Mouse (Mus musculus): ENCODE data around the gene Cacnb3. TPM values are rescaled to one million over a fixed set of nuclear protein-coding genes. Genes with fewer than 3 reads are reported as not detected.
A peak's percentile ranks its signal among the peaks of the same experiment; 100 is the strongest.

Gene Cacnb3
- polyA plus RNA-seq, 1 experiment from 2014 or later = 130 TPM

DNA sequence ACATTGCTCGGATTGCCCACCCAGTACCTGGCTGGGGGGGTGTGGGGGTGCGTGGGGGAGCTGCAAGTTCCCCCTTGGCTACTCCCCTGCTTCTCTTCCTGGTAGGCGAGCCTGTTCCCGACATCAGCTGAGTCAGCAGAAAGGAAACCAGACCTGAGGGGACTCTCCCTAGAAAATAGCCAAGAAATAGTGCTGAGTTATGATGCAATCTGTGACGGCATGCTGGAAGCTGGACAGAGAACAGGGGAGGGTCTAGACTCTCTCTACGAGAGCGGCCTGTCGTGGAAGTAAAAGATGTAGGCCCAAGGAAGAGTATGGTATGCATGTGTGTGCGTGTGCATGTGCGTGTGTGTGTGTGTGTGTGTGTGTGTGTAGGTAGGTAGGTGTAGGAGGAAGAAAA, 52.5 kb downstream of the Cacnb3 start:
- DNase-seq = no peak
- Histone ChIP-seq H3K9me3 (ENCODE audit: control insufficient read depth, low read length) (no peaks in the 10 kb centered on the region), H3K4me1 (ENCODE audit: control insufficient read depth, insufficient read depth, low read length) (no peaks in the 10 kb centered on the region), H3K27me3 (ENCODE audit: control insufficient read depth, insufficient read depth, low read length) (no peaks in the 10 kb centered on the region), H3K36me3 (ENCODE audit: control insufficient read depth, insufficient read depth, low read length) (no peaks in the 10 kb centered on the region), H3K4me3 (replicated peaks; ENCODE audit: low read depth, low read length) (no peak overlapping the region), H3K27ac (replicated peaks; ENCODE audit: low read depth, low read length) (no peak overlapping the region), H3K4me2 (ENCODE audit: low read length) (no peak overlapping the region), H3K9ac (replicated peaks; ENCODE audit: low read length) (no peak overlapping the region)
- no peak for ATAC-seq (ENCODE audit: low FRiP score, low TSS enrichment)
- WGBS = 78% methylated on average over 10 of the region's 10 CpGs

DNA sequence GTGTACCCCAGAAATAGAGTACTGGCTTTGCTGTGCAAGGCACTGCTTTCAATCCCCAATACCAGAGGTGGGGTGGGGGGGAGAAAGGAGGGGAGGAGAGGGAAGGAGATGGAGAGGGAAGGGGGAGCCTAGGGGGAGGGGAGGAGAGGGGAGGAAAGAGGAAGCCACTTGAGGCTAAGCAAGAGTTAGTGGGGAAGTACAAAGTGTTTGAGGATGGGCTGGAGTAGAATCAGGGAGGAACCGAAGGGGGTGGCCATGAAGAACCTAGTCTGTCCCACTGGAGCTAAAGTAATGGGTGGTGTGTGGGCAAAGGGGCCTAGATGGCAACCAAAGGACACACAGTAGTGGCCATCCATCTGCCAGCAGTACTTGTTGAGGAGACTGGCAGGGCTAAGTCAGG, 53.1 kb downstream of the Cacnb3 start:
- no peaks in the 10 kb centered on the region for H3K36me3 ChIP-seq (ENCODE audit: control insufficient read depth, insufficient read depth, low read length)
- H3K9me3 ChIP-seq (ENCODE audit: control insufficient read depth, low read length) = no peaks in the 10 kb centered on the region
- H3K4me3 ChIP-seq (replicated peaks; ENCODE audit: low read depth, low read length) = no peak overlapping the region
- H3K4me2 ChIP-seq (ENCODE audit: low read length) = no peak overlapping the region
- ATAC-seq (ENCODE audit: low FRiP score, low TSS enrichment) (no peak), DNase-seq (no peak)
- 86% methylated on average over 1 of the region's 1 CpGs for WGBS
- H3K27me3 ChIP-seq (ENCODE audit: control insufficient read depth, insufficient read depth, low read length) = no peaks in the 10 kb centered on the region
- H3K27ac ChIP-seq (replicated peaks; ENCODE audit: low read depth, low read length) = no peak overlapping the region
- no peaks in the 10 kb centered on the region for H3K4me1 ChIP-seq (ENCODE audit: control insufficient read depth, insufficient read depth, low read length)
- no peak overlapping the region for H3K9ac ChIP-seq (replicated peaks; ENCODE audit: low read length)

DNA sequence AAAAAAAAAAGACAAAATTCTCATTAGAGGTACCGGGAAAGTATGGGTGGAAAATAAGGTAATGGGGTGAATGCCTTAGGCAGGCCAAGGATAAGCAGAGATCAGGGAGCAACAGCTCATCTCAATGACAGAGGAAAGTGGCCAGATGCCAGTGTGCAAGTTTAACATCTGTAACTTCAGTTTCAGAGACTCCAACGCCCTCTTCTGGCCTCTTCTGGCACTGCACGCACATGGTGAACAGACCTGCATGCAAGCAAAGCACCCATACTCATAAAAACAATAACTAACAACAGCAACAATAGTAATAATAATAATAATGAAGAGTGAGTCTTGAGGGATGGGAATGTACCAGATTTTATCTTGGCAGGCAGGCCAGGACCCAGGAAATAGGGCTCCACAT, 55.3 kb downstream of the Cacnb3 start:
- Histone ChIP-seq H3K9ac (replicated peaks; ENCODE audit: low read length) (no peak overlapping the region), H3K4me3 (replicated peaks; ENCODE audit: low read depth, low read length) (no peak overlapping the region), H3K4me1 (ENCODE audit: control insufficient read depth, insufficient read depth, low read length) (peaks cover 4% of the 10 kb centered on the region; the same call in 1 of the 2 replicates), H3K4me2 (ENCODE audit: low read length) (no peak overlapping the region), H3K27ac (replicated peaks; ENCODE audit: low read depth, low read length) (no peak overlapping the region), H3K9me3 (ENCODE audit: control insufficient read depth, low read length) (no peaks in the 10 kb centered on the region), H3K27me3 (ENCODE audit: control insufficient read depth, insufficient read depth, low read length) (no peaks in the 10 kb centered on the region), H3K36me3 (ENCODE audit: control insufficient read depth, insufficient read depth, low read length) (no peaks in the 10 kb centered on the region)
- WGBS = 74% methylated on average over 3 of the region's 3 CpGs
- ATAC-seq (ENCODE audit: low FRiP score, low TSS enrichment) = no peak
- DNase-seq = no peak

DNA sequence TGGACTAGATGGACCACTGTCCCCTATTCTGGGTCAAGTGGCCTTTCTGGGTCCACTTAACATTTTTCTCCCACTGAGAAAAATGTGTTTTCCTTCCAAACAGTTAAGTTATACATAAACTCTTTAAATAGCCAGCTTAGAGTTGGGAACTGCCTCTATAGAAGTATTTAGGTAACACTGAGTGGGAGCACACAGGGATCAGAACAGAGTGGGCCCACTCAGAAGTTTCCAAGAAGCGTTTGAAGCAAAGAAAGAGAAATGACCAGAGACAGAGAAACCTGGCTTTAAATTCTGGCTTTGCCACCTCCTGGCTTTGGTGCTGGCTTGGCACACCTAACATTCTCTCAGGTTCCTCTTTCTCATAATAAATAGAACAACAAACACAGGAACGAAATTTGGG, 59.0 kb downstream of the Cacnb3 start:
- Histone ChIP-seq H3K27me3 (ENCODE audit: control insufficient read depth, insufficient read depth, low read length) (no peaks in the 10 kb centered on the region), H3K36me3 (ENCODE audit: control insufficient read depth, insufficient read depth, low read length) (no peaks in the 10 kb centered on the region), H3K9ac (replicated peaks; ENCODE audit: low read length) (no peak overlapping the region), H3K27ac (replicated peaks; ENCODE audit: low read depth, low read length) (no peak overlapping the region), H3K4me3 (replicated peaks; ENCODE audit: low read depth, low read length) (no peak overlapping the region), H3K9me3 (ENCODE audit: control insufficient read depth, low read length) (no peaks in the 10 kb centered on the region), H3K4me1 (ENCODE audit: control insufficient read depth, insufficient read depth, low read length) (peaks cover 17% of the 10 kb centered on the region), H3K4me2 (ENCODE audit: low read length) (no peak overlapping the region)
- WGBS = 78% methylated on average over 2 of the region's 2 CpGs
- DNase-seq (no peak), ATAC-seq (ENCODE audit: low FRiP score, low TSS enrichment) (no peak)

DNA sequence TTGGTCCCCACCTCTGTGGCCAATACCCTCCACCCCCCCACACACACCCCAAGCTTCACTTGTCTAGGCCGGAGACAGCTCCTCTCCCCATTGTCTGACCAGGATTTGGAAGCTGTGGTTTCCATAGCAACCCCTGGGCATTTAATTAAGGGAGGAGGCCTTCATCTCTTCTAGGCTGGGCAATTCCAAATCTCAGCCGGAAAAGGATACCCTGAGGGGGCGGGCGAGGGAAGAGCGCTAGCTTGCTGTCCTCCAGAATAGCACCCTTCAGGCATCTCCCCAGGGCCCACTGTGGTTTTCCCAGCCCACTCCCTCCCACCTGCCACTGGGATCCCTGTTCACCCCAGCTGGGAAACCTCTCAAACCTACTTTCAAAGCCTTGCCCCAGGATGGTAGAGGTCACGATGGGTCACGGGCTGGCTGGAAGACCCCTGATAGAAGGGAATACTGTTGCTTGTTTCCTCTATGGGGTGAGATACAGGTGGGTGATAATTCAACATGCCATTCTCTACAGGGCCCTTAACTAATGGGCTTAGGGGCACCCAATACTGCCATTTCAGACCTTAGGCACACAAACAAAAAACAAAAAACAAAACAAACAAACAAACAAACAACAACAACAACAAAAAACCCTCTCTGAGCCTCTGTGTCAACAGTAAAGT, 61.0 kb downstream of the Cacnb3 start:
- Histone ChIP-seq H3K9me3 (ENCODE audit: control insufficient read depth, low read length) (no peaks in the 10 kb centered on the region), H3K4me1 (ENCODE audit: control insufficient read depth, insufficient read depth, low read length) (peaks cover 17% of the 10 kb centered on the region), H3K36me3 (ENCODE audit: control insufficient read depth, insufficient read depth, low read length) (no peaks in the 10 kb centered on the region), H3K9ac (replicated peaks; ENCODE audit: low read length) (no peak overlapping the region), H3K4me3 (replicated peaks; ENCODE audit: low read depth, low read length) (no peak overlapping the region), H3K27ac (replicated peaks; ENCODE audit: low read depth, low read length) (peak overlapping the region; percentile 43), H3K27me3 (ENCODE audit: control insufficient read depth, insufficient read depth, low read length) (no peaks in the 10 kb centered on the region), H3K4me2 (ENCODE audit: low read length) (peak overlapping the region; percentile 31)
- WGBS = 1% methylated on average over 7 of the region's 7 CpGs
- DNase-seq (peak; percentile 87), ATAC-seq (ENCODE audit: low FRiP score, low TSS enrichment) (peak; percentile 69; the same call in 1 of the 2 replicates)

DNA sequence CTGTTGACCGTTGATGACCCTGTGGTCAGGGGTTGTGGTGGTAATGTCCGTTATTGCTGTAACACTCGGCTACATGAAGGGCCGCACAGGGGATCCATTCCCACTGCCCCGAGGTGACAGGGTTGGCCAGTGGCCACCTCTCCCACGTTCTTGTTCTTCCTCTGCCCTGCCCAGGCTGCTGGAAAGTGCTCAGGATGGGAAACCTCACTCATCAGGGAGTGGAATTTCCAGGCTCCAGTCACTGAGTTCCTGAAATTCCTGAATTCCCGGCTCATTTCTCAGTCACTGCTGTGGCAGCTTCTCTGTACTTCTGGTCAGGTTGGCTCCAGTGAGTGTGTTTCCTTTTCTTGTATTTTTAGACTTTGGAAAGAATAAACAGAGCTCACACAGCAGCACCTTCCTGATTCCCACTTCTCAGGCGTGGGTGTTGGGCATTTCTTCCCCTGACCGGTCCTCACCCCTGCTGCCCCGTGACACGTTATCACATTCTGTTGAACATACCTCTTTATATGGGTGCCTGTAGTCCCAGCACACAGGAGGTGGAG, 61.6 kb downstream of the Cacnb3 start:
- no peaks in the 10 kb centered on the region for H3K36me3 ChIP-seq (ENCODE audit: control insufficient read depth, insufficient read depth, low read length)
- H3K9me3 ChIP-seq (ENCODE audit: control insufficient read depth, low read length) = no peaks in the 10 kb centered on the region
- no peak overlapping the region for H3K9ac ChIP-seq (replicated peaks; ENCODE audit: low read length)
- no peak overlapping the region for H3K4me3 ChIP-seq (replicated peaks; ENCODE audit: low read depth, low read length)
- H3K27me3 ChIP-seq (ENCODE audit: control insufficient read depth, insufficient read depth, low read length) = no peaks in the 10 kb centered on the region
- WGBS = 51% methylated on average over 11 of the region's 11 CpGs
- no peak overlapping the region for H3K27ac ChIP-seq (replicated peaks; ENCODE audit: low read depth, low read length)
- H3K4me1 ChIP-seq (ENCODE audit: control insufficient read depth, insufficient read depth, low read length) = peaks cover 17% of the 10 kb centered on the region
- DNase-seq = no peak
- ATAC-seq (ENCODE audit: low FRiP score, low TSS enrichment) = no peak
- H3K4me2 ChIP-seq (ENCODE audit: low read length) = no peak overlapping the region

Other genes with a start within 250 kb of the Cacnb3 start
- not detected in 2 replicates for gene Olfr283, start 249.9 kb upstream of the Cacnb3 start, polyA plus RNA-seq (2014; fragmentation: Nextera tagmentation; extraction: Ambion mirVana)
- not detected in 2 replicates for gene Olfr282, start 199.6 kb upstream of the Cacnb3 start, polyA plus RNA-seq (2014; fragmentation: Nextera tagmentation; extraction: Ambion mirVana)
- gene Olfr281, start 178.3 kb upstream of the Cacnb3 start, polyA plus RNA-seq (2014; fragmentation: Nextera tagmentation; extraction: Ambion mirVana) = not detected in 2 replicates
- not detected in 2 replicates for gene OR5BS1P, start 160.9 kb upstream of the Cacnb3 start, polyA plus RNA-seq (2014; fragmentation: Nextera tagmentation; extraction: Ambion mirVana)
- not detected in 2 replicates for gene Lalba, start 148.1 kb upstream of the Cacnb3 start, polyA plus RNA-seq (2014; fragmentation: Nextera tagmentation; extraction: Ambion mirVana)
- not detected in 2 replicates for gene Olfr279, start 138.4 kb upstream of the Cacnb3 start, polyA plus RNA-seq (2014; fragmentation: Nextera tagmentation; extraction: Ambion mirVana)
- 125 TPM in 2 replicates for gene Kansl2, start 96.6 kb upstream of the Cacnb3 start, polyA plus RNA-seq (2014; fragmentation: Nextera tagmentation; extraction: Ambion mirVana)
- 59.7 and 65.8 TPM in 2 replicates for gene Ccnt1, start 59.9 kb upstream of the Cacnb3 start, polyA plus RNA-seq (2014; fragmentation: Nextera tagmentation; extraction: Ambion mirVana)
- 0.58 TPM in 1 of 2 replicates, not detected in the other for gene 4930415O20Rik, start 59.8 kb upstream of the Cacnb3 start, polyA plus RNA-seq (2014; fragmentation: Nextera tagmentation; extraction: Ambion mirVana)
- 9.6 and 12.2 TPM in 2 replicates for gene Adcy6, start 20.8 kb upstream of the Cacnb3 start, polyA plus RNA-seq (2014; fragmentation: Nextera tagmentation; extraction: Ambion mirVana)
- gene Ddx23, start 32.1 kb downstream of the Cacnb3 start, polyA plus RNA-seq (2014; fragmentation: Nextera tagmentation; extraction: Ambion mirVana) = 17.7 and 24.9 TPM in 2 replicates
- 7.4 and 9.2 TPM in 2 replicates for gene Rnd1, start 46.6 kb downstream of the Cacnb3 start, polyA plus RNA-seq (2014; fragmentation: Nextera tagmentation; extraction: Ambion mirVana)
- gene Ccdc65, start 77.4 kb downstream of the Cacnb3 start, polyA plus RNA-seq (2014; fragmentation: Nextera tagmentation; extraction: Ambion mirVana) = 5.7 and 6.3 TPM in 2 replicates
- 1.7 and 3.8 TPM in 2 replicates for gene Fkbp11, start 97.4 kb downstream of the Cacnb3 start, polyA plus RNA-seq (2014; fragmentation: Nextera tagmentation; extraction: Ambion mirVana)
- gene Arf3, start 132.4 kb downstream of the Cacnb3 start, polyA plus RNA-seq (2014; fragmentation: Nextera tagmentation; extraction: Ambion mirVana) = 57.5 and 63.3 TPM in 2 replicates
- not detected in 2 replicates for gene Wnt10b, start 147.3 kb downstream of the Cacnb3 start, polyA plus RNA-seq (2014; fragmentation: Nextera tagmentation; extraction: Ambion mirVana)
- gene Wnt1, start 159.0 kb downstream of the Cacnb3 start, polyA plus RNA-seq (2014; fragmentation: Nextera tagmentation; extraction: Ambion mirVana) = 1.3 and 4.1 TPM in 2 replicates
- 0.57 and 0.66 TPM in 2 replicates for gene Ddn, start 178.7 kb downstream of the Cacnb3 start, polyA plus RNA-seq (2014; fragmentation: Nextera tagmentation; extraction: Ambion mirVana)
- 56.5 and 72.8 TPM in 2 replicates for gene Prkag1, start 200.7 kb downstream of the Cacnb3 start, polyA plus RNA-seq (2014; fragmentation: Nextera tagmentation; extraction: Ambion mirVana)
- 13.6 and 16.0 TPM in 2 replicates for gene Kmt2d, start 240.4 kb downstream of the Cacnb3 start, polyA plus RNA-seq (2014; fragmentation: Nextera tagmentation; extraction: Ambion mirVana)

All from midbrain, embryonic 14.5 days (tissue).